Mouse (Mus musculus) embryo, embryonic 11.5 days (tissue): ENCODE data around the gene Gtpbp8.

Source experiments
- DNase-seq: peaks from one replicate; pipeline ENCODE4 v3.0.0-alpha.2; 2012; ENCODE audit warnings: low read depth, low spot score

Gtpbp8 gene

GRCm38 (mm10) chr16:44690501-44690900 lies 55.7 kb downstream of the Gtpbp8 start:
- no peak for DNase-seq

DNA sequence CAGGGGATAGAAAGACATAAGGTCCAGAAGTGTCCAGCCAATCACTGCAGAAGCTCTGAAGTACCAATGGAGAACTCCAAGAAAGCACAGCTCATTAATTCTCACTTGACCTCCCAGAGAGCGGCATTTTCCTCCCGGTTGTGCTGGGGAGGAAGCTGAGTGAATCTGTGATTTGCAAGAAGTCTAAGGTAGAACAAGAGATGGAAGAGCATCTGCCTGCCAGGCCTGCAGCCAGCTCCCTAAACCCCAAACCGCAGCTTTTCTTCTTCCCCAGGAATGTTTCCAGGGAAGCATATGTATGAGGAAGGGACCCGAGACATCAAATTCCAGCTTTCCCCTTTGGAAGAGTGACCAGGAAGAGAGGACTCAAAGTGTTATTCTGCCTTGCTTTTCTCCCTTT lies 57.7 kb downstream of the Gtpbp8 start:
- DNase-seq = no peak

DNA sequence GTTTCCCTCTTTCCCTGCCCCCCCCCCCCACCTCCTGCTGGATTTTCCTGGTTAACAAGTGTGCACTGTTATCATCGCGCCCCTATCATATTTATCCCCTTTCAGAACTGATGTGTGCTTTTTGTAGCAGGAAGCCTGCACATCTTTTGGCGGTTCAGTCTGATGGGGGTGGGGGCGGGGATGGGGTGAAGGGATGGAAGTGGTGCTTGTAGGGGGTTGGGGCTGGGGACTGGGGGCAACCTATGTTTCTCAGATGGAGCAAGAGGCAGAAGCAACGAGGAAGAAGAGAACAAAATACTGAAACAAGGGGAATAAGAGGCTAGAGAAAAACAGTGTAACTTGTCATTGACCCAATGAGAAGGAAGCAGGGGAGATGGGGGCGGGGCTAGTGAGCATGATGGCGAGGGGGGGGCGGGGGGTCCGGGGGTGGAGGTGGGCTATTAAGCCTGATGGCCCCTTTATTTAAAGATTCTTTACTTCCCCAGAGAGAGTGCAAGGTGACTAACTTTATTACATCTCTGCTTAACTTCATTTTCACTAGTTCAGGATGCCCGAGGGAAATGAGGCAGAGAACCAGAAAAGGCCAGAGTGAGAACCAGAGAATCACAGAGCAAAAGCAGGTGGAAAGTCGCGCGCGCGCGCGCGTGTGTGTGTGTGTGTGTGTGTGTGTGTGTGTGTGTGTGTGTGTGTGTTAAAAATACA lies 58.3 kb downstream of the Gtpbp8 start:
- DNase-seq = no peak

DNA sequence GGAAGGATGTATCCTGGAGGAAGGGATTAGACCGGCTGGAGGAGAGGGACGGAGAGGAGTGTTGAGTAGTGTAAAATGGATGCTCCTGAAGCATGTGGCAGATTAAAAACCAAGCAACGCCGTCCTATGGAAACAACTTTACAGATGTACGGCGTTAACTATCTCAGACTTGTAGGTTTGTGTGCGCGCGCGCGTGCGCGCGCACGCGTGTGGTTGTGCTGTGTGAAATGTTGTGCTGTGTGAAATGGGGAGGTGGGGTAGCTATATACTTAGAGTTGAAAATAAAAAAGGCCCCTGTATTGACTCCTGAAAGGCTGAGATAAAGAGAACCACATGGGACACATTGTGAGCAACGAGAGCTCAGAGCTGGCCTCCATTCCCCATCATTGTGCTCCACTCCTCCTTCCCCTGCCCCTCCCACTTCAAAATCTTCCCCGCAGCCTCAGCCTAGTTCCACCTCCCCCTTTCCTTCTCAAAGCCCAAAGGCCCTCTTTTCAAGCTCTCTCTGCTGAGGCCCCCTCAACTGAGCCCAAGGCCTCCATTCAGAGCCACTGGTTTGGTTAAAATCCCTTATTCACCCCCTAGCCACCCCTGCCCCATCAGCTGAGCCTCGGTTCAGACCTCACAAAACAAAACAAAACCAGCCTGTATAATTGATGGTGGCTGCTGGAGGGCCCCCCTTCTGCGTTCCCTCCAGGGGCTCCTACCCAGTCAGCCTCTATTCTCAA lies 59.0 kb downstream of the Gtpbp8 start:
- DNase-seq = no peak
